Mouse (Mus musculus): ENCODE data around the gene Stpg4.

The Stpg4 gene

DNA sequence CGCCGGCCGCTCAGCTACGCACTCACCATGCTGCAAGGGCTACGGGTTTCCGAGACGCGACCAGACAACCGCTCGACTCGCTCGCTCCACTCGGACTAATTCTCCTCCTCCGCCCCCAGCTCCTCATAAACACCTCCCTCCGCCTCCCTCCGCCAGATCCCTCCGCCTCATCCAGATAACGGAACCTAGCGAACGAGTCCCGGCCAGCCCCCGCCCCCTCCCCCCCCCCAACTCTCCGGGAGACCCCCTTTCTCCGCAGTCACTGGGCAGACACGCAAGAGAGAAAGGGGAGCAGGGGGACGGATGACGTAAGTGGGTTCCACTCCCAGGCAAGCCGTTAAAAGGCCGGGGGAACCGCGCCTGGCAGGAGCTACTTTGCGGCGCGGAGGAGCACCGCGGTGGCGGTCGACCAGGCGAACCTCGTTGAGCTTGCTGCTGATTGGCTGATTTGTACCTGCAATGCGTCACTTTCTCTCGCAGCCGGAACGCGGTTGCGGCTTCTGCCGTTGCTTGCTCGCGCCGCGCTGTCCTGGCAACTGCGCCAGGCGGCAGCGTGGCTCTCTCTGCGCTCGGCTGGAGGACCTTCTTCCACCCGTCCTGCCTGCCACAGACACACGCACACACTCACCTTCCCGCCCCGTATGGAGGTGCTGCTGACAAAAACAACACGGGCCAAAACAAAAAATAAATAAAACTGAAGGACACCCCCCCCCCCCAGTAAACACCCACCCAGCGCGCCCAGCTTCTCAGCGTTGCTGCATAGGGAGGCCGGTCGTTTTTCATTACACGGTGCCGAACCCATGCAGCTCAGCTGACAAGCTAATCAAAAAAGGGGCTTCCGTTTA, 19.4 kb upstream of the Stpg4 start, which contains the start of gene Calm2:
Gene Calm2, minus strand, starts transcription at position 169 of the 845 bp plus-strand sequence.
- DNase-seq (ENCODE audit: low spot score in 2 of 2): peak; percentile 96 to 97

DNA sequence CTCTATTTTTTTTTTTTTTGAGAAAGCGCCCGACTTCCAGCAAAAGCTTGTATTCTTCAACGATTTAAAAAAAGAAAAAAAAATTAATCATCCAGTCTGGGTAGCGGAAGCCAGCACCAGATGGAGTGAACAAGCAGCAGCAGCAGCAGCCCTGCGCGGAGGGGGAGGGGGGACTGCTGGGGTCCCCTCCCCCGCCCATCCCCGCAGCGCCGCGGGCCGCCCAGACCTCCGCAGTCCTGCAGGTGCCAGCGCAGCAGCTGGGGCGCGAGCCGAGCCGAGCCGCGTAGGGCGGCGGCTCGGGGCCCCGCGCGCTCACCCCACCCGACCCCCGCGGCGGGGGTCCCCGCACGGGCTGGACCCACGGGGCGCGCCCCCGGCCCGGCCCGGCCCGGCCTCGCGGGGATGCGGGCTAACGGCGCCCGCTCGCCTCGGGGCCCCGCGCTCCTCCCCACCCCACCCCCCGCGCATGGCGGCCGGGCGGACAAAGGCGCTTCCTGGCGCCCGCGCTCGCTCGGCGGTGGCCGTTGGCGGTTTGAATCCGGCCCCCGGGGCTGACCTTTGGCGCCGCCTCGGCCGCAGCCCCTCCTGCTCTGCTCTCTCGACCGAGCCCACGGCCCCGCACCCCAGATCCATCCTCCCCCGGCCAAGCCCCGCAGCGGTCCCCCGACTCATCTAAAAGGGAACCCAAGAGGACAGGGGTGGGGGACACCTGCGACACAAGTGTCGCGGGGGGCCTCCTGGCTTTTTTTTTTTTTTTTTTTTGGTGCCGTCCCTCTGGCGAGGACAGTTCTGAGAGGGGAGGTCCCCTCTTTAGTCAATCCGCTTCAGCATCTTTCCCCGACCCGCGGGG, 18.6 kb upstream of the Stpg4 start:
- peak; percentile 61 to 70 for DNase-seq (ENCODE audit: low spot score in 2 of 2)

DNA sequence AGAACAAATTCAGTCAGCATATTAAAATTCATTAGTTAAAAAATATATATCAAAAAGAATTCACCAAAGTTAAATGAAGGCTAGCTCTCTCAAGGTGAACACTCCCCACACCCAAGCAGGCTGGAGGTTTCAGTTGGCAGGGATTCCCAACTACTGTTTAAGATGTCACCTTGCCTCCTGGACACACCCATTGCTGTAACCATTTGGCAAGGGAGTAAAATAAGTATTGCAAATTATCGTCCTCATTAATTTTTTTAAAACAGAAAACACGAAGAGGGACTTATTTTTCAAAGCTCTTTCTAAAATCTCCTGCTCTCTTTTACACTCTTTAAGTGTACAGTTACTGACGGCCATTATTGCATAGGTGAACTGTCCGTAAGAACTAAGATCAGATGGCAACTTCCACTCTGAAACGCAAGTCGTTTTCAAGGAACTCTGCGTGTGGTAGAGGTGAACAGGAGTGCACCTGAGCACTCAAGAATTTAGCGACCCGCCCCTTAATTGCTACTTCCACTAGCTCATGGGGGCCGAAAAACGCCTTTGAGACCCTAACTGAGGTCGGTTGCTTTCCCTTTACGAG, 17.9 kb upstream of the Stpg4 start:
- no peak for DNase-seq (ENCODE audit: low spot score in 2 of 2)

DNA sequence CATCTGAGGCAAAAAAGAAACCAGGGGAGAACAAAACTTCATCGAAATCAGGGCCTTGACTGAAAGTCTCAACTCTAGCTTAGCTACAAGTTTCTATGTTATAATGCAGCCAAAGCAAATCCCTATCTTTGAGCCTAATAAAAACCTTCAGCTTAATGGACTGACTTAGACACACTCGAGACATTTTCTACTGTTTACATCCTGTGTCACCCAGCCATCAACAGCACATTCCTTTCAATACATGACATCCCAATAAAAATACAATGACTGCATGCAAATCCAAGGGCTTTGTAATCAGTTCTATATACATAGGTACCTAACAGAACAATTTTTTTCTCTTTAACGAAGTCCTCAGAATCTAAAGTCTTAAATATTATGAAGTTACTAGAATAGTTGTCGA, 17.2 kb upstream of the Stpg4 start:
- DNase-seq (ENCODE audit: low spot score in 2 of 2): no peak

DNA sequence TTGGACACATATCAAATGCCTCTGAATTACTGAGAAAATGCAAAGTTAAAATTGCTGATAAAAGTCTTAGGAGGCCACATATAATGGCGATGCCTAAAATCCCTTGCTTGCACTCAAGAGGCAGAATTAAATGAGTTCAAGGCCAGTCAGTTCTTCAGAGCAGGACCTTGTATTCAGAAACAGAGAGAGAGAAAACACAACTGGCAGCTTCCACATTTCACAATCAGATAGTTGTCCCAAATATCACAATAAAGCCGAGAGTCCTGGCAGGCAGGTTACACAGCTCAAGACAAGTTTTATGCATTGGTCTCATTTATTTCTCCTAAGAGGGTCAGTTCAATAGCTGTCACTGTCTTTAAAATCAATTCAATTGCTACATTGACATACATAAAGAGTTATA, 14.0 kb upstream of the Stpg4 start:
- no peak for DNase-seq (ENCODE audit: low spot score in 2 of 2)

DNA sequence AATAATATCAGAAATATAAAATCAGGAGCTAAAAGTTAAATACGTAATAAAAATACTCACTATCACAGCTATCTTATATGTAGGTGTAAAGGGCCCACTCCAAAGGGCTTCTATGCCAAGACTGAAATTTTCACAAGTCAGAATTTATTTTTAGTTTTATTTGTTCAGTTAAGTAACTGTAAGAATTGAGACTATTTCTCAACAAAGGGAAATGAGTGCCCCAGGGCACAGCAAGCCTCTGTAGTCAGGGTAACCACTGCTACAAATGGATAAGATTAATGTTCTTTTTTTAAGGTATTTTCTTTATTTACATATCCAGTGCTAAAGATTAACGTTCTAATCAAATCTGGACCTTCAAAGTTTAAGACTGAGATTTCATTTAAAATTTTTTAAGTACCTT, 11.9 kb upstream of the Stpg4 start:
- no peak for DNase-seq (ENCODE audit: low spot score in 2 of 2)

DNA sequence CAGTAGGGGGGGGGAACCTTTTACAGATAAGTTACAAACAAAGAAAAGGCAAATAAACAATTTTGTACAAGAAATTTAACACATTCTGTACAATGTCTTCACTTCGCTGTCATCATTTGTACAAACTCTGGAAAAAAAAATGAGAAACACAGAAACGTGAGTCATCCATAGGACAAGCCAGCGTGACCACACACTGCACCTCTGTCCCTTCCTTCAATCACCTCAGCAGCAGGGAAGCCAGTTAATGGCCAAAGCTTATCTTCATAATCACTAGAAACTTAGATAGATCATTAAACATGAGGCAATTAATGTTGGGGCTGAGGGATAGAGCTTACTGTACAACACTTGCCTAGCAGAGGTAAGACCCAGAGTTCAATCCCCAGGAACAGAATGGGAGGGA, 6.4 kb upstream of the Stpg4 start:
- DNase-seq (ENCODE audit: low spot score in 2 of 2): no peak

DNA sequence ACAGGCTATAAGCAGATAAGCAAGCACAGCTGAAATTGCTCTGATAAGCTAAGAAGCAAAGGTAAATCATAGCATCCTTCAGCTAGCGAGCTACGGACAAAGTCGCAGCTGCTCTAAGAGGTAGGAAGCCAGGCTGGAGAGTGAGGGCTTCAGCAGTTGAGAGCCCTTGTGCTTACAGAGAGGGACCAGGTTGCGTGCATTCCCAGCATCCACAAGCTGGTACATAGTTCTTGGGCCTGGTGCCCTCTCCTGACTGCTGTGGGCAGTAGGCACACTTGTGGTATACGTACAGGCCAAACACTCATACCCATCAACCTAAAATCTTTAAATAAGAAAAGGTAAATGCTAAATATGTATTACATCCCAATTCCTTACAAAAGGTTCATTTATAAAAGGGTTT, 5.2 kb upstream of the Stpg4 start:
- DNase-seq (ENCODE audit: low spot score in 2 of 2): no peak

DNA sequence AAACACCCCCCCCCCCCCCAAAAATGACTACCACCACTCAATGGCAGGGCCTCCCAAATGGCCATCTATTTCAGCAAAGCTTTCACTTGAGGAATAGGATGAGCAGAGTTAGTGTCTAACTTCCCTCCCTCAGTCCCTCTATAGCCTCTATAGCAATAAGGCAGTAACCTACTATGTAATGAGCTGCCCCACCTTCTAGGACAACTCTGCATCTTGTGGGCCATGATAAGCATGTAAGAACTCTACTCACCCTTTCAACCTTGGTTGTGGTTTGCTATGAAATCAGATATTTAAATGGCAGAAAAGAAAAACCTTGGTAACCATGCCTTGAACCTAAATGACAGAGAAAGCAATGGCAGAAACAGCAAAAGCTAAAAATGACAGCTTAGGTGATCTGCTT, 4.8 kb upstream of the Stpg4 start:
- no peak for DNase-seq (ENCODE audit: low spot score in 2 of 2)

DNA sequence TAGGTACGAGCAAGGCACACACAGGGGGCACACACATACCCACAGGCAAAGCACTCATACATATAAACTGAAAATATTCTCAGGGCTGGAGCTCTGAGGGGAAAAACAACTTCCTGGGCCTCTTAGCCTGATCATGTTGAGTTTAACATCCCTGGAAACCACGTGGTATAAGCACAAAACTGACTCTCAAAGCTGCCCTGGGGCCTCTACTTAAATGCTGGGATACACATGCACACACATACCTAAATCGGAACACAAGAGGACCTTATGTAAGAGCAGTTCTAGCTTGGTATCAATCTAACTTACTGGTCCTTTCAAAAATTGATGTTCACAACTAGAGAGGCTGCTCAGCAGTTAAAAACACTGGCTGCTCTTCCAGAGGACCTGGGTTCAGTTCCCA, 1.9 kb upstream of the Stpg4 start:
- no peak for DNase-seq (ENCODE audit: low spot score in 2 of 2)

DNA sequence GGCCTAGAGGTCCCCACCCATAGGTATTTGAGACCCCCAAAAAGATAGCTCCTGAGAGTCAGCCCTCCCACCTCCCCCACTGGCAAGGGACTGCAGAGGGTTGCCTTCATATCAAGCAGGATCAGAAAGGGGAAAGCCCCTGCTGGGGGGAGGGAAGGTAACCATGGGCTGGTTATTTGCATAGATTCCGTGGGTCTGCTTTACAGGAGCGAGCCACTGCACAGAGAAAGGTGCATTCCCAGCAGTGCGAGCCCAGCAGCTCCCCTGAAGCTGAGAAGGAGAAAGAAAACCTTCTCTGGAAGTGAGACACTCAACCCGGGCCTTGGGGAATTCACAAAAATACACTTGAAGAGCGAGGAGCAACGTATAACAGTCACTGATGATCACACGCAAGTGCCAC, 9.5 kb downstream of the Stpg4 start:
- DNase-seq (ENCODE audit: low spot score in 2 of 2): no peak

DNA sequence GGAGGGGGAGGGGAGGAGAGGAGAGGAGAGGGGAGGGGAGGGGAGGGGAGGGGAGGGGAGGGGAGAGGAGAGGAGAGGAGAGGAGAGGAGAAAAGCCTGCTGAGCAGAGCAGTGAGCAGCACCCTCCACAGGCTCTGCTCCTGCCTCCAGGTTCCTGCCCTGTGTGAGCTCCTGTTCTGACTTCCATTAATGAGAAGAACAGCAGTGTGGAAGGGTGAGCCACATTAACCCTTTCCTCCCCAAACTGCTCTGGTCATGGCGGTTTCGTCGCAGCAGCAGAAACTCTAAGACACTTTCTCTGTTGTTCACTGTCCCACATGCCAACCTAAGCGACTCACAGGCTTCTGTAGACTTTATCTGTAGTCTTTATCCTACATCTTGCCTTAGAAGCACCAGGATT, 20.9 kb downstream of the Stpg4 start:
- DNase-seq (ENCODE audit: low spot score in 2 of 2): no peak

DNA sequence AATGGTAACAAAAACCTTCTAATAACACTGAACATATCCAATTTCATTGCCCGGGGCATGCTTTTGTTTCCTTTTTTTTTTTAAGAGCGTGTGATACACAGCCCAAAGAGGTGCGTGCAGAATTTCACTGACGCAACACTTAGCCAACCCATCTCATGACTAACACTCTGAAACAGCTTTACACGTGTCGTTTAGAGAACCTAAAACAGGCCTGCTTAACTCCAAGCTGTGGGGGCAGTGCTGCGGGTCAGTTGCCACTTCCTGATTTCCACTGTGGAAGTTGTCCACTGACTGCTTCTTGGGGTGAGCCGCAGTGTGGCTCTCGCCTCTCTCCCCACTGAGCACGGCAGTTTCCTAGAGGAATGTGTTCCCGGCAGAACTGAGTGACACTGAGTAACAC, 22.0 kb downstream of the Stpg4 start:
- no peak for DNase-seq (ENCODE audit: low spot score in 2 of 2)

DNA sequence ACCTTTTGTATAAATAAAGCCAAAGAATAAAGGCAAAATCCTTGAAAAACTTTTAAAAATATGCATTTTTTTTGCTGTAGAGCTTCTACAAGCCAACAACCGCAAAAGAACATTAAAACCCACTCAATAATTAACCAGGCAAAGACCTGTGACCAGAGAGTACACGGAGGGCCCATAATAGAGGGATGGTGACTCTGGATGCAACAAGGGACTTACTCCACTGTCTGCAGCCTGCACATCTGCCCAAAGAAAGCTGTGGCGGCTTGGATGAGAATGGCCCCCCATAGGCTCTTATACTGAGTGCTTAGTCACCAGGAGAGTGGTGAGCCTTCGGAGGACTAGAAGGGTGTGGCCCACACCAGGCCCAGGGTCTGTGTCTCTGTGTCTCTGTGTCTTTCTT, 24.1 kb downstream of the Stpg4 start:
- DNase-seq (ENCODE audit: low spot score in 2 of 2): no peak

DNA sequence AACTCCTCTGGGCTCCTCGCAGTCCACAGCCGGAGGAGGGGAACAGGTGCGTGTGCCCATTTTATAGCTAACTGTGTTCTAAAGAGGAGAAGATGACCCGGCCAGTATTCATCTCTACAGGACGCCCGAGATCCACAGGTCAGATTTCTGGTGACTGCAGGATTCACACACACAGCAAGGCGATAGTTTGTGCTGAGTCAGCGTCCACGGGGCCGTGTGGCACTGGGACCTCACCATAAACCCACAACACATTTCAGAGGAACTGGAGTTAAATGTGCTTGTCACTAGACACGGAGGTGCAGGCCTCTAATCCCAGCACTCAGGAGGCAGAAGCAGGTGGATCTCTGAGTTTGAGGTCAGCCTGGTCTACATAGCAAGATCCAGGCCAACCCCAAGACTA, 25.1 kb downstream of the Stpg4 start:
- DNase-seq (ENCODE audit: low spot score in 2 of 2): no peak

DNA sequence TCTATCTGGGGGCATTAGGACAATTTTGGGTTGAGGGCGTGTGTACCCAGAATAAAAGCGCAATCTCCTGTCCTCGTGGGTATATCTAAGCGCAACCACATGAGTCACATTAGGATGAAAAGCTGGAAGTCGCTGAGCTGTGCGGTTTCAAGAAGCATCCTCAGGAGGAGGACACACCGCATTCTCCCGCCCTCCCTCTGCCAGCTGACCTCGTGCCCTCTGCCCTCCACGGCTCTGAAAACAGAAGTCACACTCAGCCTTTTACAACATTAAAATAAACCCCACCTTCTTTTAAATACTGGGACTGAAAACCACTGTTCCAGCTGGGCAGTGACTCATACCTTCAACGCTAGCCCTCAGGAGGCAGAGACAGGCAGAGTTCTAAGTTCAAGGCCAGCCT, 30.5 kb downstream of the Stpg4 start:
- no peak for DNase-seq (ENCODE audit: low spot score in 2 of 2)

DNA sequence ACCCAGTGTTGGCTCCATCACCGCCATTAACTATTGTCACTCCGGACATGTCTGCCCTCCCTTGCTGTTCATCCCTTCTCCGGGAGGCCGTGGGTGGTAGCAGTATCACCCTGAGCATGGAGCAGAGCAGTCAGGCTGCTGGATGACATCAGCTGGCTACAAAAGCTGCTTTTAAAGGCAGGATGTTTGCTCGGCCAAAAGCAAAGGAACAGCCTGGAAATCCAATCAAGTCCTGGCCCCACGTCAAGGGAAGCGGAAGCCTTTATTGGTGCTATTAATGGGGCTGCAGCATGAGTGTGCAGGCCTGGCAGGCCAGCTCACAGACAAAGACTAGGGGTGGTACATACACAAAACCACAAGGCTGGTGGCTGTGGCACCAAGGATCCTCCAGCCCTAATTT, 36.3 kb downstream of the Stpg4 start:
- no peak for DNase-seq (ENCODE audit: low spot score in 2 of 2)

DNA sequence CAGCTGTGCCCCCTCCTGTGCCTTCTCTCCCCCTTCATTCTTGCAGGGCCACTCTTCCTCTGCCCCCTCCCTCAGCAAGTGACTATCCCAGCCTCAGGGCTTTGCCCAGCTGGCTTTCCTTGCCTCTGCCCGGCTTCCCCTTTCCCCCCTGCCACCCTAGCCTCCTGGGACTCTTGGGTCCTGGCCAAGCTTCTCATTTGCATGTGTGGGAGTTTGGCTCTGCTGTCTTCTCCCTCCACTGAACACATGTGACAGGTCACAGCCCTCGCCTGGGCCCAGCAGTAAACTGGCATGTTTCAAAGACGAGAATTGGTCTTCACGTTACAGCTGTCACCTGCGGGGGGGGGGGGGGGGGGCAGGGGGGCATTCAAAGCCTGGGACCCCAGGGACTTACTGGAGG, 40.5 kb downstream of the Stpg4 start:
- DNase-seq (ENCODE audit: low spot score in 2 of 2): no peak

DNA sequence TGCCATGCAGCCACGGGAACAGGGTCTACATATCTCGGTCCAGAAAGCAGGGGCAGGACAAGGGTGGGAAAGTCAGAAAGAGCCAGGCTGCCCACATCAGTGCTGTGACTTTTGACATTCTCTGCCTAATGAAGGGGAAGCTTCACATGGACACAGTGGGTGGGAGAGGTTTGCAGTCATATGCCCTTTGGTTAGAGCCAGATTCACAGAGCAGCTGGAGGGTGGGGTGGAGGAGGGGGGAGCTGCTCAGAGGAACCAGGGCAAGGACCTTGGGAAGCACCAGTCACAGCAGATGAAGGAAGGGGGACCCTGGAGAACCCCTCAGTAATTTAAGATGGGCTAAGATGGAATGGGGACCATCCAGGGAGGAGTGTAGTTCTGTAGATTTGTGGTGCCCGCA, 41.7 kb downstream of the Stpg4 start:
- DNase-seq (ENCODE audit: low spot score in 2 of 2): no peak

DNA sequence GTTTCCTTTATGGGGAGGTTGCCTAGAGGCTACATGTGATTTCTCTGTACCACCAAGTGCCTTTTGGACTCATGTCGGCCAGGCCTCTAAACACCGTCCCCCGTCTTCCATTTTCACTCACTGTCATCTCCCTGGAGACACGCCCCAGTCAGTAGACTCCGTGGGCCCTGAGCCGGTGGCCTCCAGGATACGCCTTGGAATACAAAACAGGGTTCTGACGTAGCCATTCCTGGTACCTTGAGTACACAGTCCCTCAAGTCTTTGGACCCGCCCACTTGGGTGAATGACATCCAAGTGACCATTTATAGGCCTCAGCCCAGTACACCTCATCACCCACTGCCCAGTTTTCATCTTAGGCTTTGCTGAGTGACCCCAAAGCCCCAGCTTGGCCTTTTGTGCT, 46.9 kb downstream of the Stpg4 start:
- no peak for DNase-seq (ENCODE audit: low spot score in 2 of 2)

DNA sequence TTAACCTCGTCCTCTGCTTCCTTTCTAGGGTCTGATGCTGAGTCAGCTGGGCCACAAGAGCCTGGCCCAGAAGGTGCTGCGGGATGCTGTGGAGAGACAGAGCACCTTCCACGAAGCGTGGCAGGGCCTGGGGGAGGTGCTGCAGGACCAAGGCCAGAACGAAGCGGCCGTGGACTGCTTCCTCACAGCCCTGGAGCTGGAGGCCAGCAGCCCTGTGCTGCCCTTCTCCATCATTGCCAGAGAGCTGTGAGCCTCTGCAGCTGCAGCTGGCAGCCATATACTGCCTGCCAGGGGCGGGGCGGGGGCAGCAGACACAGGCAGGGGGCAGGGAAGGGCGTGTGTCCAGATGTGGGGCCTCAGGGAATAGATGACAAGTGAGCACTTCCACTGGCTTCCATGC, 47.7 kb downstream of the Stpg4 start:
- DNase-seq (ENCODE audit: low spot score in 2 of 2): no peak

DNA sequence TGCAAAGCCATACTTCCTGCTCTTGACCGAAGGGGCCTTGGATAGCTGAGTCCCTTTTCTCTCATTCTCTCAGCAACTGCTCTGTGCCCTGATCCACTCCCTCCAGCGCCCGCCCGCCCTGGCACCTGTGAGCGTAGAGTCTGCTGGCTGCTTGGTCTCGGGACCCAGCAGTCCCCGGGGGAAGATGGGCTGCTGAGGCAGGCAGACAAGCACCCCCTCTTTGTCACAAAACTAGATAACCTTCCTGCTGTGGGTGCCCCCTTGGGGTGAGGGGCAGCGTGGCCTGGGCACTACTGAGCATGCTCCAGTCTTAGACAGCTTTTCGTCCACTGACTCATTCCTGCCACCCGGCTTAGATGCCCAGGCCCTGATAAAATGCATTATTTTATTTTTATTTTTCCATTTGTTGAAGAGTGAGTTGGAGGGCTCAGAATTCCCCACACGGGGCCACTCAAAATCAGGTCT, 48.3 kb downstream of the Stpg4 start:
- no peak for DNase-seq (ENCODE audit: low spot score in 2 of 2)
